Mouse (Mus musculus): ENCODE measurements around the gene Adra1d. TPM values are rescaled to one million over a fixed set of nuclear protein-coding genes. Genes with fewer than 3 reads are reported as not detected.

Gene Adra1d
- polyA plus RNA-seq, 1 experiment from 2014 or later, result 0.23 TPM

GRCm38 (mm10) chr2:131506358-131506757 lies 55.7 kb downstream of the Adra1d start:
- peaks cover 30% of the 10 kb centered on the region for H3K4me1 ChIP-seq (replicated peaks; ENCODE audit: control insufficient read depth, insufficient read depth, low read length)
- 0 out of 2 replicates have a peak, but pooled peaks have one; percentile 69 for ATAC-seq (ENCODE audit: low FRiP score)
- 2% methylated on average over 3 of the region's 3 CpGs for WGBS
- H3K4me2 ChIP-seq (replicated peaks), result peak overlapping the region; percentile 4; the same call in 1 of the 2 replicates
- no peak overlapping the region for H3K4me3 ChIP-seq (replicated peaks; ENCODE audit: low read length)
- H3K9ac ChIP-seq, result 0 out of 2 replicates have a peak overlapping the region, but pooled peaks have one; percentile 36
- H3K9me3 ChIP-seq (ENCODE audit: control insufficient read depth, low read length), result no peaks in the 10 kb centered on the region
- no peaks in the 10 kb centered on the region for H3K27me3 ChIP-seq (ENCODE audit: control insufficient read depth, insufficient read depth, low read length)
- peak overlapping the region; percentile 67 for H3K27ac ChIP-seq
- no peaks in the 10 kb centered on the region for H3K36me3 ChIP-seq (replicated peaks; ENCODE audit: control insufficient read depth, insufficient read depth)
- peak; percentile 38 for DNase-seq (ENCODE audit: low spot score)

GRCm38 (mm10) chr2:131505431-131505830 lies 56.7 kb downstream of the Adra1d start:
- no peak for ATAC-seq (ENCODE audit: low FRiP score)
- no peak overlapping the region for H3K4me2 ChIP-seq (replicated peaks)
- H3K4me3 ChIP-seq (replicated peaks; ENCODE audit: low read length), result no peak overlapping the region
- H3K4me1 ChIP-seq (replicated peaks; ENCODE audit: control insufficient read depth, insufficient read depth, low read length), result peaks cover 35% of the 10 kb centered on the region
- DNase-seq (ENCODE audit: low spot score), result no peak
- no peaks in the 10 kb centered on the region for H3K36me3 ChIP-seq (replicated peaks; ENCODE audit: control insufficient read depth, insufficient read depth)
- no peak overlapping the region for H3K9ac ChIP-seq
- no peaks in the 10 kb centered on the region for H3K9me3 ChIP-seq (ENCODE audit: control insufficient read depth, low read length)
- H3K27me3 ChIP-seq (ENCODE audit: control insufficient read depth, insufficient read depth, low read length), result no peaks in the 10 kb centered on the region
- no peak overlapping the region for H3K27ac ChIP-seq

GRCm38 (mm10) chr2:131502561-131502960 lies 59.5 kb downstream of the Adra1d start:
- DNase-seq (ENCODE audit: low spot score) (no peak), ATAC-seq (ENCODE audit: low FRiP score) (no peak)
- Histone ChIP-seq H3K27ac (peak overlapping the region; percentile 59; the same call in 1 of the 2 replicates), H3K4me3 (replicated peaks; ENCODE audit: low read length) (no peak overlapping the region), H3K27me3 (ENCODE audit: control insufficient read depth, insufficient read depth, low read length) (no peaks in the 10 kb centered on the region), H3K4me1 (replicated peaks; ENCODE audit: control insufficient read depth, insufficient read depth, low read length) (peaks cover 20% of the 10 kb centered on the region; the same call in 1 of the 2 replicates), H3K36me3 (replicated peaks; ENCODE audit: control insufficient read depth, insufficient read depth) (no peaks in the 10 kb centered on the region), H3K4me2 (replicated peaks) (no peak overlapping the region), H3K9ac (no peak overlapping the region), H3K9me3 (ENCODE audit: control insufficient read depth, low read length) (no peaks in the 10 kb centered on the region)
- 83% methylated on average over 5 of the region's 5 CpGs for WGBS

- Histone ChIP-seq H3K9me3 (ENCODE audit: control insufficient read depth, low read length) (no peaks in the 10 kb centered on the region), H3K36me3 (replicated peaks; ENCODE audit: control insufficient read depth, insufficient read depth) (no peaks in the 10 kb centered on the region), H3K9ac (no peak overlapping the region), H3K4me1 (replicated peaks; ENCODE audit: control insufficient read depth, insufficient read depth, low read length) (peaks cover 18% of the 10 kb centered on the region; the same call in 1 of the 2 replicates), H3K4me3 (replicated peaks; ENCODE audit: low read length) (no peak overlapping the region), H3K27me3 (ENCODE audit: control insufficient read depth, insufficient read depth, low read length) (no peaks in the 10 kb centered on the region), H3K27ac (peak overlapping the region; percentile 59), H3K4me2 (replicated peaks) (no peak overlapping the region)
- WGBS, result 57% methylated on average over 5 of the region's 5 CpGs
- no peak for DNase-seq (ENCODE audit: low spot score)
- ATAC-seq (ENCODE audit: low FRiP score), result peak; percentile 42; the same call in 1 of the 2 replicates
Observed at GRCm38 (mm10) chr2:131501886-131502285, 60.2 kb downstream of the Adra1d start.

- Histone ChIP-seq H3K27ac (no peak overlapping the region), H3K4me1 (replicated peaks; ENCODE audit: control insufficient read depth, insufficient read depth, low read length) (peaks cover 10% of the 10 kb centered on the region), H3K9me3 (ENCODE audit: control insufficient read depth, low read length) (no peaks in the 10 kb centered on the region), H3K4me3 (replicated peaks; ENCODE audit: low read length) (no peak overlapping the region), H3K36me3 (replicated peaks; ENCODE audit: control insufficient read depth, insufficient read depth) (no peaks in the 10 kb centered on the region), H3K27me3 (ENCODE audit: control insufficient read depth, insufficient read depth, low read length) (no peaks in the 10 kb centered on the region), H3K9ac (no peak overlapping the region), H3K4me2 (replicated peaks) (no peak overlapping the region)
- ATAC-seq (ENCODE audit: low FRiP score), result no peak
- WGBS, result 84% methylated on average over 5 of the region's 5 CpGs
- no peak for DNase-seq (ENCODE audit: low spot score)
Observed at GRCm38 (mm10) chr2:131499290-131499845, 62.7 kb downstream of the Adra1d start.

- no peak overlapping the region for H3K27ac ChIP-seq
- DNase-seq (ENCODE audit: low spot score) (no peak), ATAC-seq (ENCODE audit: low FRiP score) (no peak)
- no peaks in the 10 kb centered on the region for H3K27me3 ChIP-seq (ENCODE audit: control insufficient read depth, insufficient read depth, low read length)
- no peaks in the 10 kb centered on the region for H3K9me3 ChIP-seq (ENCODE audit: control insufficient read depth, low read length)
- no peaks in the 10 kb centered on the region for H3K36me3 ChIP-seq (replicated peaks; ENCODE audit: control insufficient read depth, insufficient read depth)
- no peak overlapping the region for H3K9ac ChIP-seq
- H3K4me1 ChIP-seq (replicated peaks; ENCODE audit: control insufficient read depth, insufficient read depth, low read length), result peaks cover 22% of the 10 kb centered on the region
- no peak overlapping the region for H3K4me2 ChIP-seq (replicated peaks)
- no peak overlapping the region for H3K4me3 ChIP-seq (replicated peaks; ENCODE audit: low read length)
- 68% methylated on average over 7 of the region's 7 CpGs for WGBS
Observed at GRCm38 (mm10) chr2:131498219-131498618, 63.9 kb downstream of the Adra1d start.

GRCm38 (mm10) chr2:131497224-131497856 lies 64.7 kb downstream of the Adra1d start:
- H3K36me3 ChIP-seq (replicated peaks; ENCODE audit: control insufficient read depth, insufficient read depth), result no peaks in the 10 kb centered on the region
- H3K27me3 ChIP-seq (ENCODE audit: control insufficient read depth, insufficient read depth, low read length), result no peaks in the 10 kb centered on the region
- H3K27ac ChIP-seq, result no peak overlapping the region
- ATAC-seq (ENCODE audit: low FRiP score) (no peak), DNase-seq (ENCODE audit: low spot score) (no peak)
- WGBS, result 93% methylated on average over 4 of the region's 4 CpGs
- no peak overlapping the region for H3K4me3 ChIP-seq (replicated peaks; ENCODE audit: low read length)
- H3K9me3 ChIP-seq (ENCODE audit: control insufficient read depth, low read length), result no peaks in the 10 kb centered on the region
- no peak overlapping the region for H3K9ac ChIP-seq
- no peak overlapping the region for H3K4me2 ChIP-seq (replicated peaks)
- peaks cover 30% of the 10 kb centered on the region for H3K4me1 ChIP-seq (replicated peaks; ENCODE audit: control insufficient read depth, insufficient read depth, low read length)

GRCm38 (mm10) chr2:131496125-131496820 lies 65.8 kb downstream of the Adra1d start:
- Histone ChIP-seq H3K4me1 (replicated peaks; ENCODE audit: control insufficient read depth, insufficient read depth, low read length) (peaks cover 28% of the 10 kb centered on the region), H3K4me3 (replicated peaks; ENCODE audit: low read length) (no peak overlapping the region), H3K9ac (no peak overlapping the region), H3K27ac (no peak overlapping the region), H3K27me3 (ENCODE audit: control insufficient read depth, insufficient read depth, low read length) (no peaks in the 10 kb centered on the region), H3K4me2 (replicated peaks) (no peak overlapping the region), H3K9me3 (ENCODE audit: control insufficient read depth, low read length) (no peaks in the 10 kb centered on the region), H3K36me3 (replicated peaks; ENCODE audit: control insufficient read depth, insufficient read depth) (no peaks in the 10 kb centered on the region)
- no peak for ATAC-seq (ENCODE audit: low FRiP score)
- DNase-seq (ENCODE audit: low spot score), result no peak
- 93% methylated on average over 5 of the region's 5 CpGs for WGBS
